Mouse (Mus musculus) forebrain, embryonic 11.5 days (tissue): ENCODE measurements at regions not wholly inside any gene's neighbourhood (a gene's known extent, or its start where the extent isn't known, plus 50 kb on each side); places are given as distances from the start of the nearest gene placed in this dataset.

Source experiments
- ATAC-seq: fragments of 200-750 bp; cut with Nextera tagmentation; replicated peaks from 2 replicates; pipeline ENCODE4 v1.8.0; 2017; ENCODE audit warnings: moderate TSS enrichment; ENCODE audit not compliant: low FRiP score
- DNase-seq: peaks from one replicate; pipeline ENCODE4 v3.0.0-alpha.2; 2017; ENCODE audit warnings: low spot score
- H3K27ac ChIP-seq: fragments of 300-500 bp; sonication (generic); 2 replicates; pipeline ENCODE4 v1.5.1; 2014; ENCODE audit warnings: low read depth, low read length
- H3K27me3 ChIP-seq: fragments of 300-500 bp; sonication (generic); 2 replicates; pipeline ENCODE4 v1.6.1; 2014; ENCODE audit warnings: mild to moderate bottlenecking, low read length, mixed read lengths; ENCODE audit not compliant: control insufficient read depth, insufficient read depth
- H3K36me3 ChIP-seq: fragments of 300-500 bp; sonication (generic); 2 replicates; pipeline ENCODE4 v1.6.1; 2014; ENCODE audit warnings: mild to moderate bottlenecking, low read length, moderate library complexity, mixed read lengths; ENCODE audit not compliant: control insufficient read depth, insufficient read depth
- H3K4me1 ChIP-seq: fragments of 300-500 bp; sonication (generic); replicated peaks from 2 replicates; pipeline ENCODE4 v1.6.1; 2014; ENCODE audit warnings: low read length, mixed read lengths; ENCODE audit not compliant: control insufficient read depth, insufficient read depth
- H3K4me2 ChIP-seq: fragments of 300-500 bp; sonication (generic); 2 replicates; pipeline ENCODE4 v1.6.1; 2014; ENCODE audit warnings: low read depth, mild to moderate bottlenecking, low read length, moderate library complexity, mixed read lengths; ENCODE audit not compliant: severe bottlenecking
- H3K4me3 ChIP-seq: fragments of 300-500 bp; sonication (generic); 2 replicates; pipeline ENCODE4 v1.5.1; 2014; ENCODE audit warnings: low read depth, low read length
- H3K9ac ChIP-seq: fragments of 300-500 bp; sonication (generic); 2 replicates; pipeline ENCODE4 v1.6.1; 2014; ENCODE audit warnings: low read length
- H3K9me3 ChIP-seq: fragments of 300-500 bp; sonication (generic); 2 replicates; pipeline ENCODE4 v1.6.1; 2016; ENCODE audit warnings: low read length, mixed read lengths; ENCODE audit not compliant: control insufficient read depth
- WGBS: fragments of 180-500 bp; shearing (Covaris S2); extraction: QIAGEN DNeasy Blood & Tissue Kit; methylation state at CpG from one replicate; pipeline ENCODE4 v1.1.7; 2014; 5-methylcytosine and 5-hydroxymethylcytosine counted together

- H3K4me1 ChIP-seq: 0 out of 2 replicates have a peak, but pooled peaks cover 1% of the 10 kb centered on the region
- H3K4me2 ChIP-seq: no peak overlapping the region
- H3K27ac ChIP-seq: no peak overlapping the region
- no peak overlapping the region for H3K9ac ChIP-seq
- DNase-seq: no peak
- no peaks in the 10 kb centered on the region for H3K27me3 ChIP-seq
- no peaks in the 10 kb centered on the region for H3K9me3 ChIP-seq
- no peak for ATAC-seq
- H3K36me3 ChIP-seq: no peaks in the 10 kb centered on the region
- H3K4me3 ChIP-seq: no peak overlapping the region
- 87% methylated on average over 6 of the region's 6 CpGs for WGBS
These were observed 66.4 kb upstream of the Arhgap32 start for GRCm38 (mm10) chr9:32049546-32049945.

GRCm38 (mm10) chr9:32053886-32054615, 61.9 kb upstream of the Arhgap32 start:
- no peaks in the 10 kb centered on the region for H3K36me3 ChIP-seq
- H3K4me2 ChIP-seq: no peak overlapping the region
- no peak overlapping the region for H3K27ac ChIP-seq
- no peaks in the 10 kb centered on the region for H3K9me3 ChIP-seq
- ATAC-seq: no peak
- WGBS: 63% methylated on average over 4 of the region's 4 CpGs
- DNase-seq: no peak
- no peak overlapping the region for H3K4me3 ChIP-seq
- 0 out of 2 replicates have a peak, but pooled peaks cover 1% of the 10 kb centered on the region for H3K4me1 ChIP-seq
- no peaks in the 10 kb centered on the region for H3K27me3 ChIP-seq
- H3K9ac ChIP-seq: no peak overlapping the region

- Histone ChIP-seq H3K27me3 (no peaks in the 10 kb centered on the region), H3K27ac (no peak overlapping the region), H3K4me2 (no peak overlapping the region), H3K9ac (no peak overlapping the region), H3K36me3 (no peaks in the 10 kb centered on the region), H3K9me3 (no peaks in the 10 kb centered on the region), H3K4me1 (0 out of 2 replicates have a peak, but pooled peaks cover 1% of the 10 kb centered on the region), H3K4me3 (no peak overlapping the region)
- ATAC-seq: no peak
- 89% methylated on average over 4 of the region's 4 CpGs for whole genome bisulfite sequencing
- DNase-seq: no peak
These were observed 58.4 kb upstream of the Arhgap32 start for GRCm38 (mm10) chr9:32057427-32058115.

- no peaks in the 10 kb centered on the region for H3K27me3 ChIP-seq
- no peak for ATAC-seq
- H3K36me3 ChIP-seq: no peaks in the 10 kb centered on the region
- no peak overlapping the region for H3K4me2 ChIP-seq
- DNase-seq: no peak
- 89% methylated on average over 4 of the region's 4 CpGs for WGBS
- no peak overlapping the region for H3K9ac ChIP-seq
- no peak overlapping the region for H3K27ac ChIP-seq
- H3K4me3 ChIP-seq: no peak overlapping the region
- H3K4me1 ChIP-seq: no peaks in the 10 kb centered on the region
- no peaks in the 10 kb centered on the region for H3K9me3 ChIP-seq
These were observed 53.2 kb upstream of the Arhgap32 start for GRCm38 (mm10) chr9:32062740-32063139.

- no peak overlapping the region for H3K4me2 ChIP-seq
- H3K27me3 ChIP-seq: no peaks in the 10 kb centered on the region
- H3K4me3 ChIP-seq: no peak overlapping the region
- 59% methylated on average over 6 of the region's 6 CpGs for WGBS
- H3K4me1 ChIP-seq: no peaks in the 10 kb centered on the region
- no peak for DNase-seq
- no peak overlapping the region for H3K9ac ChIP-seq
- H3K36me3 ChIP-seq: no peaks in the 10 kb centered on the region
- no peaks in the 10 kb centered on the region for H3K9me3 ChIP-seq
- no peak overlapping the region for H3K27ac ChIP-seq
- no peak for ATAC-seq
These were observed 52.4 kb upstream of the Arhgap32 start for GRCm38 (mm10) chr9:32063541-32063940.

GRCm38 (mm10) chr9:32064007-32064550, 51.9 kb upstream of the Arhgap32 start:
- 91% methylated on average over 4 of the region's 4 CpGs for WGBS
- H3K4me2 ChIP-seq: no peak overlapping the region
- no peaks in the 10 kb centered on the region for H3K36me3 ChIP-seq
- no peak overlapping the region for H3K4me3 ChIP-seq
- DNase-seq (no peak), ATAC-seq (no peak)
- no peaks in the 10 kb centered on the region for H3K4me1 ChIP-seq
- H3K9ac ChIP-seq: no peak overlapping the region
- H3K27ac ChIP-seq: no peak overlapping the region
- H3K9me3 ChIP-seq: no peaks in the 10 kb centered on the region
- no peaks in the 10 kb centered on the region for H3K27me3 ChIP-seq
